Mouse (Mus musculus): ENCODE results near the gene Pigu. TPM values are rescaled to one million over a fixed set of nuclear protein-coding genes. Genes with fewer than 3 reads are reported as not detected.

The Pigu gene
- polyA plus RNA-seq (2017; shearing (Covaris generic)): 10 to 100 TPM; 48.8 to 52.6 TPM

GRCm38 (mm10) chr2:155356971-155357591, at the start of gene Pigu:
Gene Pigu, minus strand, starts transcription at chr2:155357430.

GRCm38 (mm10) chr2:155380261-155381059, 23.2 kb upstream of the Pigu start, which contains the start of gene Trp53inp2:
Gene Trp53inp2, plus strand, starts transcription at chr2:155381059.

GRCm38 (mm10) chr2:155276195-155276594, 81.0 kb downstream of the Pigu start, which contains the start of gene Map1lc3a:
Gene Map1lc3a, plus strand, starts transcription at chr2:155276297.

DNA sequence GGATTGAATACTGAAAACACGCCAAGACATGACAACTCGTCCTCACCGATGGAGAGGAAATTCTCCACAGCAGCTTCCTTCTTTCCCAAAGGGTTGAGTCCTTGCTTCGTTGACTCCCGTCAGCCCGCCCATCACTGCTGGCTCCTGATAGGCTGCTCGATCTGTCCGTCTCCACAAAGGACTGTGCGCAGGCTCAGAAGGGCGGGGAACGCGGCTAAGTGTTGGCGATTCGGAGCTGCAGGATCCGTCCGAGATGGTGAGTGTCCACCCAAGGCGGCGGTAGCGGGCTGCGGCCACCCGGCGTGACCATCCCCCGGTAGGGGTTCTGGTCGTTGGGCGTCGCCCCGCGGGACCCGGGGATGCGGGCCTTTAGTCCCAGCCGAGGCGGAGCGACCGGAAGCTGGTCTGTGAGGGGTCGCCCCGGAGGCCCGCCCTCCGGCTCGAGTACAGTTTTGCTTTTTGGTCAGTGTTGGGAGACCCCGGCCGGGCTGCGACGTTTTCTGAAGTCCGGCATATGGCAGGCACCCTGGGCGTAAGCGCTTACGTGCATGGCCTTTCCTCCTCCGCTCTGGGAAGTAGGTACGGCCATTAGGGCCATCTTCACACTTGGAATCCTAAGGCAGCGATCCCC, 120.8 kb downstream of the Pigu start, which contains the start of gene Dynlrb1:
TSS of gene Dynlrb1 (plus strand) at position 172 of the 631 bp plus-strand sequence.

Other genes with a start within 250 kb of the Pigu start
- gene Itch, start 223.9 kb downstream of the Pigu start, polyA plus RNA-seq (2017; shearing (Covaris generic)): 10 to 100 TPM; 73.1 to 81.8 TPM
- gene Dynlrb1, start 120.9 kb downstream of the Pigu start, polyA plus RNA-seq (2017; shearing (Covaris generic)): 100 to 1,000 TPM; 253 to 276 TPM
- 10 to 100 TPM; 14.4 to 15.5 TPM for gene Map1lc3a, start 81.1 kb downstream of the Pigu start, polyA plus RNA-seq (2017; shearing (Covaris generic))
- gene Trp53inp2, start 23.6 kb upstream of the Pigu start, polyA plus RNA-seq (2017; shearing (Covaris generic)): 1 to 10 TPM; 4.1 to 6.1 TPM
- 10 to 100 TPM; 21.2 to 26.7 TPM for gene Ncoa6, start 116.5 kb upstream of the Pigu start, polyA plus RNA-seq (2017; shearing (Covaris generic))
- gene Acss2, start 160.5 kb upstream of the Pigu start, polyA plus RNA-seq (2017; shearing (Covaris generic)): 100 to 1,000 TPM in 1 of 2 experiments, 10 to 100 TPM in 1; 45.2 to 113 TPM
- gene Ggt7, start 160.8 kb upstream of the Pigu start, polyA plus RNA-seq (2017; shearing (Covaris generic)): 10 to 100 TPM in 1 of 2 experiments, 1 to 10 TPM in 1; 5.3 to 15.9 TPM
- 10 to 100 TPM; 11.9 to 16.4 TPM for gene Gss, start 235.4 kb upstream of the Pigu start, polyA plus RNA-seq (2017; shearing (Covaris generic))